Mouse (Mus musculus) ES-E14 (cell line): ENCODE results near the gene Rnf166.

Source experiments
- CHD2 ChIP-seq: IDR thresholded peaks from 2 replicates; pipeline ENCODE4 v1.6.1; 2014; ENCODE audit warnings: mild to moderate bottlenecking, low read depth, low read length, inconsistent platforms
- HCFC1 ChIP-seq: IDR thresholded peaks from 2 replicates; pipeline ENCODE4 v1.6.1; 2012; ENCODE audit warnings: low read length, inconsistent platforms, borderline replicate concordance; ENCODE audit not compliant: insufficient read depth
- ZC3H11A ChIP-seq: IDR thresholded peaks from 2 replicates; pipeline ENCODE4 v1.6.1; 2012; ENCODE audit warnings: low read depth, mild to moderate bottlenecking, inconsistent platforms, low read length, borderline replicate concordance
- ZNF384 ChIP-seq: IDR thresholded peaks from 2 replicates; pipeline ENCODE4 v1.6.1; 2012; ENCODE audit warnings: low read depth, low read length, inconsistent platforms

- TF ChIP-seq ZNF384 = no peak
- peak; percentile 22; the same call in 1 of the 2 replicates for TF ChIP-seq HCFC1
- TF ChIP-seq CHD2 = no peak
- TF ChIP-seq ZC3H11A = no peak
These were observed 43.2 kb downstream of the Rnf166 start, which contains the start of gene Cyba for GRCm38 (mm10) chr8:122432443-122433268.
